Mouse (Mus musculus): ENCODE data around the gene Mrpl54.
"Not testable (repeated sequence)": the region's sequence is repeated elsewhere in the genome, so short reads cannot be mapped to it uniquely, and the experiment has no call there.

Gene Mrpl54

GRCm38 (mm10) chr10:81259225-81259884 is 7.4 kb downstream of the Mrpl54 start:
- no peak for DNase-seq

- DNase-seq, result no peak
Measured at GRCm38 (mm10) chr10:81257158-81258039, 9.3 kb downstream of the Mrpl54 start.

DNA sequence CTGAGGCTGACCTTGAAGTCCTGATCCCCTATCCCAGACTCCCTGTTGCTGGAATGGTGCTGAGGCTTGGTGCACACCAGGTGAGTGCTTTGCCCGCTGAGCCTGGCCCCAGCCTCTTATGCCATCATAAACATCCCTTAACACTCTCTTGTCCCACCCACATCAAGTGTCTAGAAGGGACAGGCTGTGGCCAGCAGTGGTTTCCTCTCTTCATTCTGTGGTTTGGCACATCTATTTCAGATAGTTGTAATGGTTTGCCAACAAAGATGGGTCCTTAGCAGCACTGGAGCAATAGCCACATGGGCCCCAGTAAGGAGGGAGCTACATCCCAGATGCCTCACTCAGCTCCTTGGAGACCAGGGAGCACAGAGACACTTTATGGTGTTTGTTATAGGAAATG is 11.8 kb downstream of the Mrpl54 start:
- DNase-seq, result no peak

- peak in 1 of 2 experiments; percentile 25 for DNase-seq
Measured at GRCm38 (mm10) chr10:81252424-81253419, 14.0 kb downstream of the Mrpl54 start, which contains the start of gene Matk. Gene Matk, plus strand, starts transcription at chr10:81252935.

DNA sequence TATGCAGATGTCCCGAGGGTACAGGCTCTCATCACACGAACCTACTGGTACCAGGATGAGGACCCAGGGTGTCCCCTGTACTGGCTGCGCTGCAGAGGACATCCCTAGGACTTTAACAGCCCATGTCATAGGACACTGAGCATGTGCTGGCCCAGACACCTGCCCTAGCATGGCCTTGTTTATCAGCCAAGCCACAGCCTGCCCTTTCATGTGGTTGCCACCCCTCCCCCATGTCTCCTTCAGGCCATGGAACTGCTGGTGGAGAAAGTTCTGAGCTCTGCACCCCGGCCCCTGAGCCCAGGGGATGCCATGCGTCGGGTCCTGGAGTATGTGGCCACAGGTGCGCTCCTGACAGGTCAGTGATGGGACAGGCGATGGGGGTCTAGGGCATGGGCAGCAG is 17.3 kb downstream of the Mrpl54 start:
- DNase-seq, result no peak

GRCm38 (mm10) chr10:81247804-81248203 is 18.9 kb downstream of the Mrpl54 start:
- DNase-seq, result no peak

GRCm38 (mm10) chr10:81245166-81245565 is 21.6 kb downstream of the Mrpl54 start:
- DNase-seq, result no peak

GRCm38 (mm10) chr10:81244595-81244994 is 22.1 kb downstream of the Mrpl54 start:
- peak; percentile 57 to 81 for DNase-seq

- DNase-seq, result no peak
Measured at GRCm38 (mm10) chr10:81244146-81244545, 22.6 kb downstream of the Mrpl54 start.

DNA sequence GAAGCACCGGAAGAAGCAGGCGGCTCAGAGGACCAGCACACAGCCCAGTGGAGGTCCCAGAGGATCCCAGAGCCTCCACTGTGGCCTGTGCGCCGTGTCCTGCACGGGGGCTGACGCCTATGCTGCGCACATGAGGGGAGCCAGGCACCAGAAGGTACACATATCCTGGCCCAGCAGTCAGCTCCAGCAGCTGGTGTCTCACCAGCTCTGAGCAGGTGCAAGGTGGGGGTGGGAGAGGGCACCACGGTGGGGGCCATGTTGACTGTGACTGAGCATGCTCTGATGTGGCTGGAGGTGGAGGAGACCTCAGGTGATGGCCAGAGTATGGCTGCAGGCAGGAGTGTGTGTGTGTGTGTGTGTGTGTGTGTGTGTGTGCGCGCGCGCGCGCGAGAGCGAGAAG is 24.7 kb downstream of the Mrpl54 start:
- no peak for DNase-seq

- no peak for DNase-seq
Measured at GRCm38 (mm10) chr10:81240876-81241275, 25.9 kb downstream of the Mrpl54 start.

DNA sequence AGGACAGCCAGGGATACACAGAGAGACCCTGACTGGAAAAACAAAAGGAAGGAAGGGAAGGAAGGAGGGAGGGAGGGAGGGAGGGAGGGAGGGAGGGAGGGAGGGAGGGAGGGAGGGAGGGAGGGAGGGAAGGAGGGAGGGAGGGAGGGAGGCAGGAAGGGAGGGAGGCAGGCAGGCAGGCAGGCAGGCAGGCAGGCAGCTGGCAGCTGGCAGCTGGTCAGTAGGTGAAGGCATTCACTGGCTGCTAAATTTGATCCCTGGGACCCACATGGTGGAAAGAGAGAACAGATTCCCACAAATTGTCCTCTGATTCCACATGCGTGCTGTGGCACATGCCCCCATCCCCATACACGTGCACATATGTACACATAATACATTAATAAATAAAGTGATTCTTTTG is 28.1 kb downstream of the Mrpl54 start:
- no peak for DNase-seq

GRCm38 (mm10) chr10:81236471-81237268 is 30.1 kb downstream of the Mrpl54 start:
- DNase-seq, result no peak

DNA sequence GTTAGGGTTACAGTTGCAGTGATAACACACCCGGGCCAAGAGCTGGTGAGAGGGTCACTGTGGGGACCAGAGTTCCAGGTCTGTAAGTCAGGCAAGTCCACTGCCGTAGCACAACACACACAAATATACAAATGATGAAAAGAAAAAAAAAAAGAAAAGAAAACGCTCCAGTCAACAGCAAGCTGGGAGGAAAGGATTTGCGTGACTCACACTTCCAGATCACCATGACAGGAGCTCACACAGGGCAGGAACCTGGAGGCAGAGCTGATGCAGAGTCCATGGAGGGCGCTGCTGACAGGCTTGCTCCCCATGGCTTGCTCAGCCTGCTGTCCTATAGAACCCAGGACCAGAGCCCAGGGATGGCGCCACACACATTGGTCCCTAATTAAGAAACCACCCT is 32.5 kb downstream of the Mrpl54 start:
- DNase-seq, result no peak

DNA sequence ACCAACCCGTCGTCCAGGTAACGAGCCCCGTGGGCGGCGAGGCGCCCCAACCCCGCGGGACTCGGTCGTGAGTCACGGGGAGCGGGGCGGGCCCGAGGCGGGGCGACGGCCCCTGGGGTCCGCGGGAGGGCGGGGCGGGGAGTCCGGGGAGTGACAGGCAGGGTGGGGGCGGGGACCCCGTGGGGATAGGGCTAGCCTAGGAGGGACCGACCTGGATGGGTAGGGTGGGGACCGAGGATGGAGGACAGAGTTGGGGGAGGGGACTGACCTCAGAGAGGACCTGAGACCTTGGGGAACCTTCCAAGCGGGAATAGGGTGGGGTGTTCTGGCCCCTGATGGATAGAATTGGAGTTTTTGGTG is 33.5 kb downstream of the Mrpl54 start:
- no peak for DNase-seq

DNA sequence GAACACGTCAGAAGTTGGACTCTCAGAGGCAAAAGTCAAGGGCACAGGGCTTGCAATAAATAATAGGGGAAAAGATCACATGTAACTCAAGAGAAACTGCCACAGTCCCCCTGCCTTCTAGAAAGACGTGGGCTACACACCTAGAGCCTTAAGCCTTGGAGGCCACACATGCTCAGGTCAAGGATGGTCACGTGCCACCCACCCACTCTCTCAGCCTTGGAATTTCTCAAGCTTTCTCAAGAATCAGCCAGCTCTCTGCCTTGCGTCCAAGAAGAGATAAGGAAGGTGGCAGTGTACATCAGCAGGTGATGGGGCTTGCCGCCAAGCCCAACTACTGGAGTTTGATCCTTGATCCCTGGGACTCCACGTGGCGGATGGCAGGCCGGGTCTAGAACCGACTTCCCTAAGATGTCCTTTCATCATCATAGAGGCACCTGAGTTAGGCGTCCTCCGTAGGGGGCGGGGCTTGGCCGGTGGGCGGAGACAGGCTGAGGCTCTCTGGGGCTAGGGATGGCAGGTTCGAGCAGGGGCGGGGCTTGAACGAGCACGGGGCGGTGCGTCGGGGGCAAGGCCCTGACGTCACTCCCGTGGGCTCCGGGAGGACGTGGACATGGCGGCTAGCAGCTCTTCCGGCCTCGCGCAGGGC is 34.0 kb downstream of the Mrpl54 start, which contains the start of gene Zfr2:
Gene Zfr2 (plus strand): TSS at position 576 of the 646 bp plus-strand sequence.
- DNase-seq, result peak; percentile 91 to 93

DNA sequence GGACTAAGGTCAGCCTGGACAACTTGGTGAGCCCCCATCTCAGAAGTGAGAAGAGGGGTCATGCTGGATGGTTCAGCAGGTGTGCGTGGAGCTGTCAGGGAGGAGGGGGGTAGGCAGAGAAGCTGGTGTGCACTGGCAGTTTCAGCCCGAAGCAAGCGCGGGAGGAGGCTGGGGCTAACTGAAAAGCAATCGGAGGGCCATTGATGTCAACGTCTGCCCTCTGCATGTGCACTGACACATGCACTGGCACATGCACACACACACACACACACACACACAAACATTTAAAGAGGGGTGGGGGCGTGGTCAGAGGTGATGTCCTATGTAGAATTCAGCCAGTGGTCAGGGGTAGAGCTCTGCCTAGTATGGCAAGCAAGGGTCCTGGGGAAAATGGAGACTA is 35.3 kb downstream of the Mrpl54 start:
- no peak for DNase-seq

DNA sequence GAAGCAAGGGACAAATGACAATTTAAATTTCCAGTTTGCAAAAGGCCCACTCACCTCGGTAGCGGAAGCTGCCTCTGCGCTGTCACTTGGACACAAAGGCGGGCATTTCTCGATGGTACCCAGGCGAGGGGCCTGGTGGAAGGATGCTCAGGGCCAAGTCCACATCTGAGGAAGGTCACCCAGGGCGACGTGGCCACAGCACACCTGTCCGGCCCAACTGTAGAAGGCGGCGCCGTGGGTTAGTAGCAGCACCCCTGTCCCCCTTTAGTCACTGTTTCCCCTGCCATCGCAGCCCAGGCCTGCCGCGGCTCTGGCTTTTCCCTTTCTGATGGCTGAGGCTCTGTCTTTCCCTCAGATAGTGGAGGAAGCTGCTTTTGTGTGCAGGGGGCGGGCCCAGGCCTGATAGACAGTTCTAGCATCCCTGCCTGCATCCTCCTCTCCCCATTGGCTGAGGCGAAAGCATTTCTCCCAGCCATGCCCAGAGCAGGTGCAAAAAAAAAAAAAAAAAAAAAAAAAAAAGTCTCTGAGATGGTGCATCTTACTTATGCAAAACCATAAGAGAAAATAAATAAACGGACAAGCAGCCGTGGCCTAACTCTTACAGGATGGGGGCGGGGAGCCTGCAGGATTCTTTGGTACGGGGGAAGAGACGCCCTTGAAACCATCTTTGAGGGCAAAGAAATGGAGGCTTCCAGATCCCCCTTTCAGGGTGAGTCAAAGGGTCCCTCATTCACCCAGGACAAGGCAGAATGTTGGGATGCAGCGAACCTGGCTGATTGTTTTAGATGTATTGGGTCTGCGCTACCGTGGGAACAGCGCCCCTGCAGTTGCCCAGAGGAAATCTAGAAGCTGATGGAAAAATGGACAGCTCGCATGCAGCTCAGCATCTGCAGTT is 36.0 kb downstream of the Mrpl54 start, which contains the start of gene Atcay:
Gene Atcay (minus strand): TSS at position 396 of the 895 bp plus-strand sequence.
- no peak for DNase-seq

GRCm38 (mm10) chr10:81229735-81230437 is 36.8 kb downstream of the Mrpl54 start:
- no peak for DNase-seq

- not testable (repeated sequence) for DNase-seq
Measured at GRCm38 (mm10) chr10:81223731-81224130, 43.0 kb downstream of the Mrpl54 start.
